Mouse (Mus musculus) B cell, adult 2 months (primary cell): ENCODE results near the gene Olfr736.

Source experiments
- DNase-seq, 2 experiments: peaks; one replicate each; pipeline ENCODE4 v3.0.0; 2022

Gene Olfr736

GRCm38 (mm10) chr14:50380863-50381262 lies at the start of gene Olfr736:
Olfr736 (plus strand) TSS chr14:50381163.
- no peak for DNase-seq

GRCm38 (mm10) chr14:50348796-50349195 lies 32.2 kb upstream of the Olfr736 start, which contains the start of gene Olfr735:
Olfr735 (minus strand) TSS chr14:50348872.
- no peak for DNase-seq

- DNase-seq = peak in 1 of 2 experiments; percentile 1
Measured at GRCm38 (mm10) chr14:50352438-50352837, 28.5 kb upstream of the Olfr736 start.

- DNase-seq = no peak
Measured at GRCm38 (mm10) chr14:50356725-50357124, 24.2 kb upstream of the Olfr736 start.

- no peak for DNase-seq
Measured at GRCm38 (mm10) chr14:50357593-50357992, 23.4 kb upstream of the Olfr736 start, which contains the start of gene Tlr11. Tlr11 (plus strand) TSS chr14:50357914.

- DNase-seq = no peak
Measured at GRCm38 (mm10) chr14:50360480-50360879, 20.5 kb upstream of the Olfr736 start.

- DNase-seq = no peak
Measured at GRCm38 (mm10) chr14:50363561-50363960, 17.4 kb upstream of the Olfr736 start.

GRCm38 (mm10) chr14:50407268-50407667 lies 26.3 kb downstream of the Olfr736 start, which contains the start of gene Olfr738:
Olfr738 (plus strand) TSS chr14:50407568.
- no peak for DNase-seq

- DNase-seq = no peak
Measured at GRCm38 (mm10) chr14:50418326-50418725, 37.4 kb downstream of the Olfr736 start, which contains the start of gene Olfr739. Olfr739 (plus strand) TSS chr14:50418626.
